Mouse (Mus musculus): ENCODE measurements at regions not wholly inside any gene's neighbourhood (a gene's known extent, or its start where the extent isn't known, plus 50 kb on each side); places are given as distances from the start of the nearest gene placed in this dataset.

GRCm38 (mm10) chr4:8949951-8950350 is 711.1 kb upstream of the Car8 start:
- WGBS = 49% methylated on average over 4 of the region's 4 CpGs
- DNase-seq (ENCODE audit: low spot score) = no peak
- no peak for ATAC-seq (ENCODE audit: low FRiP score)
- no peaks in the 10 kb centered on the region for H3K9me3 ChIP-seq (ENCODE audit: control insufficient read depth, low read length)
- H3K4me3 ChIP-seq (replicated peaks; ENCODE audit: low read length) = no peak overlapping the region
- no peak overlapping the region for H3K9ac ChIP-seq
- peaks cover 7% of the 10 kb centered on the region; the same call in 1 of the 2 replicates for H3K4me1 ChIP-seq (replicated peaks; ENCODE audit: control insufficient read depth, insufficient read depth, low read length)
- H3K4me2 ChIP-seq (replicated peaks) = no peak overlapping the region
- H3K27me3 ChIP-seq (ENCODE audit: control insufficient read depth, insufficient read depth, low read length) = no peaks in the 10 kb centered on the region
- H3K27ac ChIP-seq = no peak overlapping the region
- H3K36me3 ChIP-seq (replicated peaks; ENCODE audit: control insufficient read depth, insufficient read depth) = no peaks in the 10 kb centered on the region

DNA sequence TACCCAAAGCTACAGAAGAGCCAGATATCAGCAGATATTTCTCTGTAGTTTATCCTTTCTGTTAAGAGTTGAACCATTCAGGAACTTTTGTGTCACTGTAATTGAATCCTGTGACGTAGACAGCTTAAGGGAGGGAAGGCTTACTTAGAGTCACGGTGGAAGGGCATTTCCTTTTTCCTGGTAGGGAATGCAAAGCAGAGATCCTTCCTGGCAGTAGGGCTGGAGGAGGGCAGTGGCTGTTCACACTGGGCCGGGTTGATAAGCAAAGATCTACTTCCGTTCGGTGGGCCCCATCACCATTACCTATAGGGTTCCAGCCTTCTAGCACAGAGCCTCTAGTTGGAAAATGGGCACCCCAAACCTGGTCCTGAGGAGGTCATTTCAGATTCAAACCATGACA is 710.7 kb upstream of the Car8 start:
- Histone ChIP-seq H3K4me1 (replicated peaks; ENCODE audit: control insufficient read depth, insufficient read depth, low read length) (peaks cover 7% of the 10 kb centered on the region; the same call in 1 of the 2 replicates), H3K9me3 (ENCODE audit: control insufficient read depth, low read length) (no peaks in the 10 kb centered on the region), H3K4me3 (replicated peaks; ENCODE audit: low read length) (no peak overlapping the region), H3K27me3 (ENCODE audit: control insufficient read depth, insufficient read depth, low read length) (no peaks in the 10 kb centered on the region), H3K36me3 (replicated peaks; ENCODE audit: control insufficient read depth, insufficient read depth) (no peaks in the 10 kb centered on the region), H3K9ac (no peak overlapping the region), H3K27ac (no peak overlapping the region), H3K4me2 (replicated peaks) (no peak overlapping the region)
- ATAC-seq (ENCODE audit: low FRiP score) (no peak), DNase-seq (ENCODE audit: low spot score) (no peak)
- 60% methylated on average over 5 of the region's 5 CpGs for WGBS

GRCm38 (mm10) chr4:8945116-8945515 is 706.3 kb upstream of the Car8 start:
- Histone ChIP-seq H3K4me3 (replicated peaks; ENCODE audit: low read length) (no peak overlapping the region), H3K4me1 (replicated peaks; ENCODE audit: control insufficient read depth, insufficient read depth, low read length) (no peaks in the 10 kb centered on the region), H3K9ac (no peak overlapping the region), H3K36me3 (replicated peaks; ENCODE audit: control insufficient read depth, insufficient read depth) (no peaks in the 10 kb centered on the region), H3K4me2 (replicated peaks) (no peak overlapping the region), H3K9me3 (ENCODE audit: control insufficient read depth, low read length) (no peaks in the 10 kb centered on the region), H3K27ac (no peak overlapping the region), H3K27me3 (ENCODE audit: control insufficient read depth, insufficient read depth, low read length) (no peaks in the 10 kb centered on the region)
- ATAC-seq (ENCODE audit: low FRiP score) = no peak
- 95% methylated on average over 10 of the region's 10 CpGs for WGBS
- no peak for DNase-seq (ENCODE audit: low spot score)

GRCm38 (mm10) chr4:8943080-8943479 is 704.2 kb upstream of the Car8 start:
- DNase-seq (ENCODE audit: low spot score) = no peak
- Histone ChIP-seq H3K4me2 (replicated peaks) (no peak overlapping the region), H3K4me3 (replicated peaks; ENCODE audit: low read length) (no peak overlapping the region), H3K9ac (no peak overlapping the region), H3K4me1 (replicated peaks; ENCODE audit: control insufficient read depth, insufficient read depth, low read length) (peaks cover 10% of the 10 kb centered on the region; the same call in 1 of the 2 replicates), H3K27ac (no peak overlapping the region), H3K27me3 (ENCODE audit: control insufficient read depth, insufficient read depth, low read length) (no peaks in the 10 kb centered on the region), H3K36me3 (replicated peaks; ENCODE audit: control insufficient read depth, insufficient read depth) (no peaks in the 10 kb centered on the region), H3K9me3 (ENCODE audit: control insufficient read depth, low read length) (no peaks in the 10 kb centered on the region)
- whole genome bisulfite sequencing = 63% methylated on average over 5 of the region's 5 CpGs
- ATAC-seq (ENCODE audit: low FRiP score) = no peak

DNA sequence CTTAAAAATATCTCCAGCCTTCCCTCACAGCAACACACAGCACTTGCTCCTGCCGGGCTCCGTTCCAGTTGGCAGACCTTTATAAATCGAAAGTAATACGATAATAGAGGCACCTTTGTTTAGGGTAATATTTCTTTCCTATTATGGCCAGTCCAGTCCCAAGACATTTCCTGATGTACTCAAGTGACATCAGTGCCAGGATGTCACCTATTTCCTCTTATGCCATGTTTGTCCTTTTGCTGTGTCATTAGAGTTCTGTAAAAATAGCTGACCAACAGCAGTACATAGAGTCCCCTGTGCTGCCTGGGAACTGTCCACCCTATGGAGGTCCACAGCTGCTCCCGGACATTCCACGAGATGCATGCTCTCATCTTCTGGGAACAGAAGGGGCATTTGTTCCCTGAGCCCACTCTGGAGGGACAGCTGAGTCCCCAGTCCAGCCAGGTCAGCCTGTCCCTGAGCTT is 700.1 kb upstream of the Car8 start:
- WGBS = 60% methylated on average over 6 of the region's 6 CpGs
- peak; percentile 37; the same call in 1 of the 2 replicates for ATAC-seq (ENCODE audit: low FRiP score)

GRCm38 (mm10) chr4:8935899-8936298 is 697.1 kb upstream of the Car8 start:
- Histone ChIP-seq H3K4me1 (replicated peaks; ENCODE audit: control insufficient read depth, insufficient read depth, low read length) (peaks cover 10% of the 10 kb centered on the region; the same call in 1 of the 2 replicates), H3K4me3 (replicated peaks; ENCODE audit: low read length) (no peak overlapping the region), H3K9me3 (ENCODE audit: control insufficient read depth, low read length) (no peaks in the 10 kb centered on the region), H3K9ac (no peak overlapping the region), H3K27me3 (ENCODE audit: control insufficient read depth, insufficient read depth, low read length) (no peaks in the 10 kb centered on the region), H3K4me2 (replicated peaks) (no peak overlapping the region), H3K27ac (no peak overlapping the region), H3K36me3 (replicated peaks; ENCODE audit: control insufficient read depth, insufficient read depth) (no peaks in the 10 kb centered on the region)
- ATAC-seq (ENCODE audit: low FRiP score) (no peak), DNase-seq (ENCODE audit: low spot score) (no peak)
- 61% methylated on average over 2 of the region's 2 CpGs for WGBS

More for the DNA sequence above, 700.1 kb upstream of the Car8 start:
- H3K4me3 ChIP-seq (replicated peaks; ENCODE audit: low read length) = no peak overlapping the region
- H3K27ac ChIP-seq = no peak overlapping the region
- H3K27me3 ChIP-seq (ENCODE audit: control insufficient read depth, insufficient read depth, low read length) = no peaks in the 10 kb centered on the region
- no peak for DNase-seq (ENCODE audit: low spot score)
- H3K4me1 ChIP-seq (replicated peaks; ENCODE audit: control insufficient read depth, insufficient read depth, low read length) = peaks cover 10% of the 10 kb centered on the region; the same call in 1 of the 2 replicates
- H3K36me3 ChIP-seq (replicated peaks; ENCODE audit: control insufficient read depth, insufficient read depth) = no peaks in the 10 kb centered on the region
- H3K9ac ChIP-seq = no peak overlapping the region
- H3K9me3 ChIP-seq (ENCODE audit: control insufficient read depth, low read length) = no peaks in the 10 kb centered on the region
- H3K4me2 ChIP-seq (replicated peaks) = no peak overlapping the region

DNA sequence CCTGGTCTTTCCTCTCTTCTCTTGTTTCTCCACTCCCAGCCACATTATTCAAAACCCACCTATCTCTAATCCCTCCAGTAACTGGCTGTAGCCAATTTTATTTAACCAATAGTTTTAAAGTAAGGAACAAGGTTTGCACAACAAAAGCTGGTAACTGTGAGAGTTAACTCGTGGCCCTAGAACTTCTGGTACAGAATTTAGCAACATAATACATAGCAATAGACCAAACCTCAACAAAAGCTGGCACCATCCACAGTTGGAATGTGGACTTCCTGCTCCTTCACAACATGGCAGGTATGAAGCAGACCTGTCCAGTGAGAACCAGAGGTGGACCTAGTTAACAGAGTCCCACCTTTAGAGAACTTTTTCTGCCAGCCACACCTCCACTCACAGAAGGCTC is 695.7 kb upstream of the Car8 start:
- no peak for DNase-seq (ENCODE audit: low spot score)

GRCm38 (mm10) chr4:8929346-8929745 is 690.5 kb upstream of the Car8 start:
- H3K9ac ChIP-seq = no peak overlapping the region
- H3K9me3 ChIP-seq (ENCODE audit: control insufficient read depth, low read length) = no peaks in the 10 kb centered on the region
- no peak overlapping the region for H3K27ac ChIP-seq
- DNase-seq (ENCODE audit: low spot score) = no peak
- no peaks in the 10 kb centered on the region for H3K36me3 ChIP-seq (replicated peaks; ENCODE audit: control insufficient read depth, insufficient read depth)
- WGBS = 63% methylated on average over 4 of the region's 4 CpGs
- H3K4me3 ChIP-seq (replicated peaks; ENCODE audit: low read length) = no peak overlapping the region
- ATAC-seq (ENCODE audit: low FRiP score) = no peak
- H3K27me3 ChIP-seq (ENCODE audit: control insufficient read depth, insufficient read depth, low read length) = no peaks in the 10 kb centered on the region
- H3K4me1 ChIP-seq (replicated peaks; ENCODE audit: control insufficient read depth, insufficient read depth, low read length) = no peaks in the 10 kb centered on the region
- H3K4me2 ChIP-seq (replicated peaks) = no peak overlapping the region

More for the DNA sequence above, 695.7 kb upstream of the Car8 start:
- H3K36me3 ChIP-seq (replicated peaks; ENCODE audit: control insufficient read depth, insufficient read depth) = no peaks in the 10 kb centered on the region
- no peak for ATAC-seq (ENCODE audit: low FRiP score)
- H3K4me2 ChIP-seq (replicated peaks) = no peak overlapping the region
- H3K4me1 ChIP-seq (replicated peaks; ENCODE audit: control insufficient read depth, insufficient read depth, low read length) = peaks cover 5% of the 10 kb centered on the region; the same call in 1 of the 2 replicates
- H3K9me3 ChIP-seq (ENCODE audit: control insufficient read depth, low read length) = no peaks in the 10 kb centered on the region
- 82% methylated on average over 1 of the region's 1 CpGs for WGBS
- H3K27me3 ChIP-seq (ENCODE audit: control insufficient read depth, insufficient read depth, low read length) = no peaks in the 10 kb centered on the region
- H3K4me3 ChIP-seq (replicated peaks; ENCODE audit: low read length) = no peak overlapping the region
- H3K27ac ChIP-seq = no peak overlapping the region
- H3K9ac ChIP-seq = no peak overlapping the region

DNA sequence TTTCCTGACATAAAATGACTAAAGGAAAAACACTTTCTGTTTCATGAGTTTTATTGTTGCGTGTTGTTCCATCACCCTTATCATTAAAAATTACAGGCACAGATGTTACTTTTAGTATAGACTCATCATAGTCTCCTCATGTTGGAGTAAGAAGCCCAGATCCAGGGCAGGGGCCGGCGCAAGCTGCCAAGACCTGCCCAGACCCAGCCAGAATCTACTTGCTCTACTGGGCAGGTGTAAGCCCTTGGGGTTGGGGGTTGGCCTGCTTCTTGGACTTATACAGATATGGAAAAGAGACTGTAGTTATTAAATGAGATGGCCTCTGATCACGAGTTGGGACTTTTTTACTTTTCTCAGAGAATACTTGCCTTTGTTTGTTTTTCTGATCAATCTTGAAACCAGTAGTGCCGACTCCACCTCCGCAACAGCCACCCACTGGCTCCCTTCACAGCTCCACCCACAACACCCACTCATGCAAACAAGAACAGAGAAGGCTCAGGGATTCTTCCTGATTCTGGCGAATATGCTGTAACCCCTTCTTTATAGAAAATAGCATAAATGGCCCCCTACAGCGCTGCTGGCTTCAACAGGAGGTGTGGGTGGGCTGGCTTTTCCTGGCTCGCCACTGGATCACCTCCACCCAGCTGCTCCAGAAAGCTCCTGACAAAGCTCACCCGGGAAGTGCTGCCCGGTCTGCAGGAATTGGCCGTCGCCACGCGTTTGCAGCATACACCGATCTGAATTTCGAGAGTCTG is 689.9 kb upstream of the Car8 start:
- WGBS = 70% methylated on average over 17 of the region's 17 CpGs
- Histone ChIP-seq H3K36me3 (replicated peaks; ENCODE audit: control insufficient read depth, insufficient read depth) (no peaks in the 10 kb centered on the region), H3K27me3 (ENCODE audit: control insufficient read depth, insufficient read depth, low read length) (no peaks in the 10 kb centered on the region), H3K4me2 (replicated peaks) (no peak overlapping the region), H3K9me3 (ENCODE audit: control insufficient read depth, low read length) (no peaks in the 10 kb centered on the region), H3K4me3 (replicated peaks; ENCODE audit: low read length) (no peak overlapping the region), H3K27ac (no peak overlapping the region), H3K4me1 (replicated peaks; ENCODE audit: control insufficient read depth, insufficient read depth, low read length) (no peaks in the 10 kb centered on the region), H3K9ac (no peak overlapping the region)
- no peak; the same call in 1 of the 2 replicates for ATAC-seq (ENCODE audit: low FRiP score)
- no peak for DNase-seq (ENCODE audit: low spot score)

All from hindbrain, embryonic 14.5 days (tissue).